ENCODE assay signal across 12 mouse cellular contexts in genomic region chr2:116364136-116364535, GRCm38 (mm10).
DNase-seq lines count a peak whose midpoint lies in the region; ATAC-seq lines count a peak whose summit lies in the region.
"Had no signal": no experiment of that assay in that cellular context is flagged by ENCODE, and none has a peak within 500 bp of the region (broad histone marks: within the 10 kb centered on the region; RNA-seq: fewer than 3 reads in every experiment).

No protein-coding gene starts in this region.

- ATAC-seq in granulocyte monocyte progenitor cell, adult 5-6 weeks (replicated peaks; ENCODE audit: poor library complexity, severe bottlenecking) = no peak
- ATAC-seq: forebrain, embryonic 13.5 days; forebrain, postnatal 0 days had no signal

- peak; percentile 12 to 55 for DNase-seq in frontal cortex, adult 2 months (ENCODE audit: extremely low spot score in 1 of 2, low spot score in 1 of 2)
- no peak for DNase-seq in frontal cortex, postnatal 10 days (ENCODE audit: low spot score in 2 of 2)
- DNase-seq in right cerebral cortex, adult 2 months (ENCODE audit: low spot score in 2 of 2) = peak; percentile 32 to 36
- no peak for DNase-seq in right cerebral cortex, postnatal 4 days
- peak; percentile 4 for DNase-seq in right cerebral cortex, postnatal 25 days
- DNase-seq in urinary bladder, postnatal 14 days (ENCODE audit: low spot score) = no peak
- DNase-seq: adrenal gland, postnatal 10 days; cerebellum, adult 2 months; cerebellum, postnatal 10 days; forebrain, postnatal 0 days had no signal

Comparison
In these comparisons a context has a peak if more than half of its experiments do, and no peak if none do; other contexts are left out.
1. DNase-seq: peak in frontal cortex, adult 2 months (2 of 2), right cerebral cortex, adult 2 months (2 of 2) and right cerebral cortex, postnatal 25 days (single experiment); none in frontal cortex, postnatal 10 days (0 of 2), right cerebral cortex, postnatal 4 days (single experiment) and urinary bladder, postnatal 14 days (single experiment).